Mouse (Mus musculus) testis, adult 2 months (tissue): ENCODE measurements around the gene Kcnk12. TPM values are rescaled to one million over a fixed set of nuclear protein-coding genes. Genes with fewer than 3 reads are reported as not detected.

Experiments
- H3K27ac ChIP-seq: fragments of 200-500 bp; 2 replicates; pipeline ENCODE4 v1.5.1; 2012; ENCODE audit warnings: low read depth, low read length; ENCODE audit not compliant: control insufficient read depth, insufficient read depth
- H3K27me3 ChIP-seq: fragments of 200-500 bp; 2 replicates; pipeline ENCODE4 v1.6.1; 2012; ENCODE audit warnings: mild to moderate bottlenecking, low read length, moderate library complexity; ENCODE audit not compliant: control insufficient read depth, insufficient read depth
- H3K36me3 ChIP-seq: fragments of 200-500 bp; 2 replicates; pipeline ENCODE4 v1.6.1; 2012; ENCODE audit warnings: mild to moderate bottlenecking, low read length; ENCODE audit not compliant: control insufficient read depth, insufficient read depth
- H3K4me1 ChIP-seq: fragments of 200-500 bp; 2 replicates; pipeline ENCODE4 v1.6.1; 2012; ENCODE audit warnings: low read length; ENCODE audit not compliant: control insufficient read depth, insufficient read depth
- H3K4me3 ChIP-seq: fragments of 200-500 bp; 2 replicates; pipeline ENCODE4 v1.5.1; 2012; ENCODE audit warnings: low read depth, mild to moderate bottlenecking, low read length, moderate library complexity, mixed read lengths; ENCODE audit not compliant: control insufficient read depth
- CTCF ChIP-seq: fragments of 200-500 bp; IDR thresholded peaks from 2 replicates; pipeline ENCODE4 v1.5.1; 2012; ENCODE audit warnings: low read depth, mild to moderate bottlenecking, inconsistent platforms, low read length, moderate library complexity; ENCODE audit not compliant: control insufficient read depth, insufficient read depth, insufficient replicate concordance
- POLR2A ChIP-seq: fragments of 200-500 bp; IDR thresholded peaks from 2 replicates; pipeline ENCODE4 v1.6.1; 2012; ENCODE audit warnings: low read depth, mild to moderate bottlenecking, inconsistent platforms, low read length, moderate library complexity; ENCODE audit not compliant: control insufficient read depth
- polyA plus RNA-seq: library from polyadenylated mRNA; depleted of rRNA; stranded (reverse); fragments of >200 nt; gene quantifications from 2 replicates; pipeline ENCODE4 v1.2.3, GENCODE M21; 2012

Gene Kcnk12
- polyA plus RNA-seq, 1 experiment, result 1.8 TPM

- H3K4me3 ChIP-seq, result no peak overlapping the region
- no peak for TF ChIP-seq CTCF
- TF ChIP-seq POLR2A, result no peak
- no peaks in the 10 kb centered on the region for H3K4me1 ChIP-seq
- no peaks in the 10 kb centered on the region for H3K36me3 ChIP-seq
- H3K27me3 ChIP-seq, result no peaks in the 10 kb centered on the region
- no peak overlapping the region for H3K27ac ChIP-seq
These were observed 30.9 kb downstream of the Kcnk12 start for GRCm38 (mm10) chr17:87766888-87767287.

- Histone ChIP-seq H3K4me1 (no peaks in the 10 kb centered on the region), H3K27me3 (no peaks in the 10 kb centered on the region)
- TF ChIP-seq CTCF (no peak), POLR2A (no peak)
These were observed 32.8 kb downstream of the Kcnk12 start for GRCm38 (mm10) chr17:87765031-87765430.

GRCm38 (mm10) chr17:87763146-87763545 is 34.6 kb downstream of the Kcnk12 start:
- no peak for TF ChIP-seq CTCF
- TF ChIP-seq POLR2A, result no peak
- H3K4me3 ChIP-seq, result no peak overlapping the region

More at GRCm38 (mm10) chr17:87765031-87765430, 32.8 kb downstream of the Kcnk12 start:
- Histone ChIP-seq H3K27ac (no peak overlapping the region), H3K4me3 (no peak overlapping the region), H3K36me3 (no peaks in the 10 kb centered on the region)

GRCm38 (mm10) chr17:87760315-87760714 is 37.5 kb downstream of the Kcnk12 start:
- no peak for TF ChIP-seq POLR2A
- H3K4me1 ChIP-seq, result no peaks in the 10 kb centered on the region
- no peak overlapping the region for H3K27ac ChIP-seq
- no peak overlapping the region for H3K4me3 ChIP-seq
- H3K27me3 ChIP-seq, result no peaks in the 10 kb centered on the region
- H3K36me3 ChIP-seq, result no peaks in the 10 kb centered on the region

More at GRCm38 (mm10) chr17:87763146-87763545, 34.6 kb downstream of the Kcnk12 start:
- Histone ChIP-seq H3K27ac (no peak overlapping the region), H3K36me3 (no peaks in the 10 kb centered on the region), H3K27me3 (no peaks in the 10 kb centered on the region), H3K4me1 (no peaks in the 10 kb centered on the region)

GRCm38 (mm10) chr17:87745926-87746888 is 51.6 kb downstream of the Kcnk12 start:
- Histone ChIP-seq H3K27ac (no peak overlapping the region), H3K27me3 (no peaks in the 10 kb centered on the region), H3K36me3 (no peaks in the 10 kb centered on the region), H3K4me3 (peak overlapping the region; percentile 72), H3K4me1 (peaks cover 15% of the 10 kb centered on the region)
- TF ChIP-seq CTCF (no peak), POLR2A (no peak)

- Histone ChIP-seq H3K4me1 (peaks cover 15% of the 10 kb centered on the region), H3K27me3 (no peaks in the 10 kb centered on the region), H3K27ac (no peak overlapping the region), H3K4me3 (peak overlapping the region; percentile 72), H3K36me3 (no peaks in the 10 kb centered on the region)
- TF ChIP-seq POLR2A, result no peak
- no peak for TF ChIP-seq CTCF
These were observed 52.5 kb downstream of the Kcnk12 start for GRCm38 (mm10) chr17:87744985-87745925.

- Histone ChIP-seq H3K27me3 (no peaks in the 10 kb centered on the region), H3K4me1 (no peaks in the 10 kb centered on the region), H3K27ac (no peak overlapping the region), H3K36me3 (no peaks in the 10 kb centered on the region), H3K4me3 (no peak overlapping the region)
- TF ChIP-seq POLR2A, result no peak
- no peak for TF ChIP-seq CTCF
These were observed 58.0 kb downstream of the Kcnk12 start for GRCm38 (mm10) chr17:87739835-87740234.
